Mouse (Mus musculus): ENCODE results near the gene Ndufab1.

Ndufab1 gene

DNA sequence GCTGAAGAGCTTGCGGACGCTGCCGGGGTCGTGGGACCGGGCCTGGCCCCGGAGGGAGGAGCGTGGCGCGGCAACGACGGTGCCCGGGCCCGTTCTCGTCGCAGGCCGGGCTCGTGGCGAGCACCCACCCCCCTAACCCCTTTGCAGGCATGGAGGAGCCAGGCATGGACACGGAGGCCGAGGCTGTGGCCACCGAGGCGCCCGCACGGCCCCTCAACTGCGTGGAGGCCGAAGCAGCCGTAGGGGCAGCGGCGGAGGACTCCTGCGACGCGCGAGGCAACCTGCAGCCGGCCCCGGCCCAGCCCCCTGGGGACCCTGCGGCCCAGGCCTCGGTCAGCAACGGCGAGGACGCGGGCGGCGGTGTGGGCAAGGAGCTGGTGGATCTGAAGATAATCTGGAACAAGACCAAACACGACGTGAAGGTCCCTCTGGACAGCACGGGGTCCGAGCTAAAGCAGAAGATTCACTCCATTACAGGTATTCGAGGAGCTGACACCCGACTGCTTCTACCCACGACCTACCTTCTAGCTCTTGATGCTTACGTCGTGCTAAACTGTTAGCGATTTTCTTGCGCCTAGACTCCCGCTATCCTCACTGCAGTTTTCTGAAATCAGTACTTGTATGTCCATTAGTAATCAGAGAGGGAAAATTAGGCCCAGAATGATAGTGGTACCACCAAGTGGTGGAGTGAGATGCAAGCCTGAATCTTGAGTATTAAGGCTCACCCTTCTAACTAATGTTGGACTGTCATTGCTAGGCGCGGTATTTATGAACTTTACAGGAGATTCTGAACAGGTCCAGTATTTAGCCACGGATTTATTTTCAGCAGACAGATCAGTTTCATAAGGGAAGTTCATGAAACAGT, 33.9 kb downstream of the Ndufab1 start:
- DNase-seq (ENCODE audit: low spot score) = peak; percentile 18

DNA sequence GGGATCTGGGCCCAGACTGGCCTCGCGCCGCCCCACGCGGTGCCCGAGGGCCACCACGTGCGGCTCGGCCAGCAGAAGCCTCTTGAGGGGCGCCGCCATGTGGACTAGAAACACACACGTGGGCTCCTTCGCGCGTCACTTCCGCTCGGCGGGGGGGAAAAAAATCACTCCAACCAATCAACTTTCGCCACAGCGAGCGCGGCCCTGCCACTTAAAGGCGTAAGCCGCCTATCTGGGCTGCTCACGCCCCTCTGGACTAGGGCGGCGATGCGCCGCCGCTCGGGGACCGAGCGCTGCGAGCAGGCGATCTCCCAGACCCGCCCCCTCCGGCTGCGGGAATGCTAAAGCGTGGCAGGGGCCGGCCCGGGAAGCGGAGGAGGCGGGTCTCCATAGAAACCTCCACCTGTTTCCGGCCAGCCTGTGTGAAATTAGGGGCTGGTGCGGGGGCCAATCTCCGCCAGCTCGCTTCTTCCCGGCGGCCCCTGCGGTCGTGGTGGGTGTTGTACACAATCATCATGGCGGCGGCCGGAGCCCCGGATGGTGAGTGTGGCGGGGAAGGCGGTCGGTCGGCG, 34.7 kb downstream of the Ndufab1 start, which contains the start of the genes Ubfd1 and Ears2:
Gene Ubfd1, plus strand, starts transcription at position 231 of the 572 bp plus-strand sequence.
Gene Ears2, minus strand, starts transcription at position 319 of the 572 bp plus-strand sequence.
- DNase-seq (ENCODE audit: low spot score) = peak; percentile 92

DNA sequence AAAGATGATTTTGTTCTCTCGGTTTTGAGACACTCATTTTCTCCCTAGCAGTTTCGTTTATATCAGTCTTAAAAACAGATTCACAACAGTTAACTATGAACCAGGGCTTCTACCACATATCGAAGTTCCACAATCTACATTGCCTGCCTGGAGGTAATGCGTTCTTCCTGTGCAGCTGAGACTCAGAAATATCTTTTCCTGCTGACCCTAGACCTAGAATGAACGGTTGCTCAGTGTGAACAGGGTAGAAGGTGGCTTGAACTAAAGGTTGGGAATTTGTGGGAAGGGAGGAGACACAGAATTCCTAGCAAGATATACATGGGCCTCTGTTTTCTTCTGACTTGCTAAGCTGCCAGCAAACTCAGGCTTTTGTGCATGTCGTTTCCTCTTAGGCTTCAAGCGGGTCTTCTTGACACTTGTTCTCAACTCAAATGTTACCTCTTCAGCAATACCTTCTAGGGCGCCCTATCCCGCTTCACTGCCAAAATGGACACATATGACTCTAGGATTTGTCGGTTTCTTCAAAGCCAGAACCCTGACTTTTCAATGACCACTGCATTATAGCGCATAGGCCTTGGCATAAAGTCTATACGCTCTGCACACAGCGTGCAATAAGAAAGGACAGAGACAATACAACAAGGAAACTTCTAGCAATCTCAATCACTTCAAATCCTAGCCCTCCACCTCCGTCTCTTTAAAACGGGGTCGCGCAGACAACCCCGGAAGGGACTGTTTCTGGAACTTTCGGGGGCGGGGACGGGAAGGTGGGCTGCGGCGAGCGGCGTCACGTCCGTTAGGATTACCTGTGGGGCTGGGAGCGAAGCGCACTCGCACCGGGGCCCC, 35.4 kb downstream of the Ndufab1 start:
- no peak for DNase-seq (ENCODE audit: low spot score)

DNA sequence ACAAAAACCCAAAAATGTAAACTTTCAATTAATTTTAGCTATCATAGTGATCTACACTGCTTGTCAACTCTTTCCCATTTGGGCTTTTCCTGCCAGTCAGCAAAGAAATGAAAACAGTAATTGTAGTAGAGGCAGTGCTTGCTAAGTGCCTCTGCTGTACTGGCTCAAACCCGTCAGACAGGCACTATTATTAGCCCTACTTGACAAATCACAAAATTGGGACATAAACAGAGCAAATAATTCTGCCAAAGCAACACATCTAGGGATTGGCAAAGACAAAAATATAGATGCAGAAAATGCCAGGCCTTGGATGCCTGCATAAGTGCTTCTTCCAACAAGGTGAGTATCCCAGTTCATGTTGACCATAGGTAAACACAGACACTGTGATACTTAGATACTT, 36.0 kb downstream of the Ndufab1 start:
- DNase-seq (ENCODE audit: low spot score) = no peak

DNA sequence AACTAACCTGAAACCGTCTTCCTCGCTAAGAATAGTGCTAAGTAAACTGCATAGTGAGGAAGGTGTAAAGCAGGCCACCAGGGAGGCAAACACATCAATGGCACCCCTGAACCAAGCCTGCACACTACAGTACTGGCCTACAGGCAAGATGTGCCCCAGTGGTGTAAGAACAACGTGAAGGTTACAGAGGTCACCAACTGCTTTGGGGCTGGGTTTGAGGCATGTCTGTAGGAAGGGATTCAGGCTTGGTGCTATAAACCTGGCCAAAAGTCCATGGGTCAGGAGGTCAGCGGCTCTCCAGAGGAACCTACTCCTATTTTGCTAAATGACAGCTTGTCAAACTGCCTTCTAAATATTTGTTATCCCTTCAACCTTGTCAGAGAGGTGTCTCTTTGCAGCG, 45.1 kb downstream of the Ndufab1 start:
- DNase-seq (ENCODE audit: low spot score) = no peak

DNA sequence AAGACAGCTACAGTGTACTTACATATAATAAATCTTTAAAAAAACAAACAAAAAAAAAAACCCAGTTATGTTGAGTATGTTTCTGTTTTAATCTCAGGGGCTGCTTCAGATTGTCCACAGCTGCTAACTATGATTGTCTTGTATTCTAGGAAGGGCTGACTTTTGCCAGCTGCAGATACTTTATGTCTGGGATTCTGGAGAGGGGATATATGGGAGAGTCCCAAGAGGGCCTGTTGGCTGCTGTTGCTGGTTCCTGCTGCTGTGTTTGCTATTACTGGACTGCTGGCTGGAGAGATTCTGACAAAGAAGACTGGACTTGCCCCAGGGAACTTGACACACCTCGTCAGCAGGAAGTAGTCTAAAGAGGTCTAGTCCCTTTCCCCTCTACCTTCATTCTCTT, 50.9 kb downstream of the Ndufab1 start:
- no peak for DNase-seq (ENCODE audit: low spot score)

DNA sequence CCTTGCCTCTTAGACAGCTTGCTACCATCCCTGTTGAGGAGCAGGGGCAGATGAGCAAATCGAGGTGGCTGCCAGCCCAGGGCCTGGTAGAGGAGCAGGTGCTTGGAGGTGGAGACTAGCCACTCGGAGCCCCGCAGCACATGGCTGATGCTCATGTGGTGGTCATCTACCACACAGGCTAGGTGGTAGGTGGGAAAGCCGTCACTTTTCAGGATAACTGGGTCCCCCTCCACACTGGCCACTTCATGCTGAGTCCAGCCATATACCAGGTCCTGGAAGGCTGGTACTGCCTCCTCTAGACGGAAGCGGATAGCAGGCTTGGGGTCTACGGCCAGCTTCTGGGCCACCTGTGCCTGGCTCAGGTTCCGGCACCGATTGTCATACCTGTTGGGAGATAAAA, 53.5 kb downstream of the Ndufab1 start:
- no peak for DNase-seq (ENCODE audit: low spot score)

DNA sequence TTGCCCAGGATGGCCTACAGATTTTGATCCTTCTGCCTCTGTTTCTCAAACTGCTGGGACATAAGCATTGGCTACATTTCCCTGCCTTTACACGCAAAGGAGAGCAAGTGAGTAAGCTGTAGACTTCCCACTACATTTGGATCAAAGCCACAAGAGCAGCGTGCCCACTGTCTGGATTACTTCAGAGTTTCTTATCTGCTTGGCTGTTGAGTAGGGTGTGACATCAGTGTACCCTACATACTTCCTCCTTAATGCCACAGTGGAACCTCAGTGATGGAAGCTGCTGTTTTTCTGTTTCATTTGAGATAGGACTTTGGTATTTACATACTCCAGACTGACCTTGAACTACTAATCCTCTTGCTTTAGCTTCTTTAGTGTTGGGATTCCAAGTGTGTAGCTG, 54.9 kb downstream of the Ndufab1 start:
- no peak for DNase-seq (ENCODE audit: low spot score)

DNA sequence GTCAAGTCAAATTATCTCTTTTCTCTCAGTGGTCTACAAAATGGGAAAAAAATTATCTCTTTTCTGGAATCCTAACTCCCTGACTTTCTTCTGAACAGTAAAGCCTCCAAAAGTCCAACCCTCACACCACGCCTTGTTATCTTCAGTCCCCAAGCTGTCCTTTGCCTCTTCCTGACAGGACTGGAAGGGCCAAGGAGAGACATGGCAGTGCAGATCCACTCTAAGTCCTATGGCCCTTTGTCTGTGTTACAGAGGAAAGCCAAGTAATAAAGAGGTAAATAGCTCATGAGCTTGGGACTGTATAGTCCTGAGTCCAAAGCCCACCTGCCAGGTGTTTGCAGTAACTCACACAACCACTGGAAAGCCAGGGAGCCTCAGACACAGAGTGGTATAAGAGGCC, 56.0 kb downstream of the Ndufab1 start:
- DNase-seq (ENCODE audit: low spot score) = no peak

DNA sequence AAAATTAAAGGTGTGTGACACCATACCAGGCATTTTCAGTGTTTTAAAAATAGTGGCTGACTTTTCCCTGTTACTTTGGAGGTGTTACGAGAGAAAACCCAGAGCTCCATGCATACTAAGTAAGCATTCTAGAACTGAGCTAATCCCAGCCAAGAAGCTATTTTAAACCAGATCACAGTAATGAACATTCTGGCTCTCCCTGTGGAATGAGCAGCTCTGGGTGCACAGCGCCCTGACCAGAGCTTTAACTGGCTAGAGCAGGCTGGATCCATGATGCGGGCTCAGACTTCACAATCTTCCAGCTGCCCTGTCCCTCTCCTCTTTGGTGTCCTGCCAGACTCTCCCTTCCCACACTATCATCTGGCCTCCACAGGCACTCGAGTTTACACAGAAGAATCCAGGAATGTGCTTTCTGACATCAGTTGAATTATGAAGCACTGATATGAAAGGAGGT, 56.5 kb downstream of the Ndufab1 start:
- DNase-seq (ENCODE audit: low spot score) = no peak

DNA sequence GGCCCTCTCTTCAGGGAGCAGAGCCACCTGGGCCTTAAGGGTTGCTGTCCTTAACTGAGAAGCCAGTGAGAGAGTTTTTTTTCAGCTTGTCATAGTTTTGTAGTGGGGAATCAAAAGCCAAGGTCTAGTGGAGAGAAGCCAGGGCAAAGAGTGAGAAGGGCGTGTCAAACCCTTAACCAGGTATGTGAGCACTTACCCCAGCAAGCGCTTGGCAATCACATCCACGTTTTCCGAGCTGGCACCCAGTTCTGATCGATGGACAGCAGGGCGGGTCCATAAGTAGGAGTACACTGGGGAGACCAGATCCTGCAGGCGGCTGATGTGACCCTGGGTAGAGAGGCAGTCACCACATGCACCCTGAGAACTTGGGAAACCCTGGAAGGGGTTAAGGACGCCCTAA, 57.6 kb downstream of the Ndufab1 start:
- DNase-seq (ENCODE audit: low spot score) = no peak
